Mouse (Mus musculus): ENCODE data around the gene Smc5. TPM values are rescaled to one million over a fixed set of nuclear protein-coding genes. Genes with fewer than 3 reads are reported as not detected.

Gene Smc5
- polyA plus RNA-seq, 1 experiment, result 25.2 TPM

DNA sequence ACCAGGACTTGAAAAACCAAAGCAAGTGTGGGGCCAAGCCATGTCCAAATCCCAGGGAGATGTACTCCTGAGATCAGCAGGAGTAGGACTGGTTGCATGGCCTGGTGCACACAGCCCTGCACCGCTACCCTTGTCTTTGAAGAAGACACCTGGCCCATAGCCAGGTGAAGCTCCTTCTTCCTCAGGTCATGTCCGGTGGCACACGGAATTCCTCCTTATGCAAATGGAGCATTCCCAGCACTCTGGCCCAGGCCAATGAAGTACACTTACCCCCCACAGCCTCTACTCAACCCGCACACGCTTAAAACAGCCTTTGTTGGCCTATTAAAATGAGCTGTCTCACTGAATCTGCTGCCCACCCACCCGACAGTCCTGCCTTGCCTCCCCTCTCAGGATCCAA is 82.2 kb downstream of the Smc5 start:
- no peaks in the 10 kb centered on the region; the same call in 1 of the 2 replicates for H3K4me1 ChIP-seq (ENCODE audit: control insufficient read depth, insufficient read depth, low read length)
- H3K27ac ChIP-seq (ENCODE audit: control insufficient read depth, insufficient read depth, low read depth, low read length), result no peak overlapping the region; the same call in 1 of the 2 replicates
- no peaks in the 10 kb centered on the region for H3K36me3 ChIP-seq (ENCODE audit: control insufficient read depth, insufficient read depth, low read length)
- no peaks in the 10 kb centered on the region for H3K27me3 ChIP-seq (ENCODE audit: control insufficient read depth, insufficient read depth, low read length)
- TF ChIP-seq POLR2A (IDR thresholded peaks at IDR 0.05; ENCODE audit: control insufficient read depth, low read depth, low read length) (no peak), CTCF (IDR thresholded peaks at IDR 0.05; ENCODE audit: control insufficient read depth, insufficient read depth, insufficient replicate concordance, low read depth, low read length) (no peak)
- H3K4me3 ChIP-seq (ENCODE audit: control insufficient read depth, low read depth, low read length), result no peak overlapping the region

DNA sequence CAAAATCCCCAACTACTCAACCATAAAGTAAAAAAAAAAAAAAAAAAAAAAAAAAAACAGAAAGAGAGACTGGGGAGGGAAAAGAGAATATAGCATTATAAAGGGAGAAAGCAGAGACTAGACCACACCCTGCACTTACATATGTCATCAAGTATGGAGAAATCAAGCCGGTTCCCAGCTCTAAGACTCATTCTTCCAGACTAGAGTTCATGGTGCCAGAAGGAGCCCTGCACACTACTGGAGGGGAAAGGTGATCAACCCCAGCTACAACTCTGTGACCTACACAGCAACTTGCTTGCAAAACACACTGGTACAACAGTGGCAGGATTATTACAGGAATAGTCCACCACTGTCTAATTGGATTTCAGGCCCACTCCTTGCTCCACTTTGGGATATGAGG is 84.0 kb downstream of the Smc5 start:
- no peak for TF ChIP-seq POLR2A (IDR thresholded peaks at IDR 0.05; ENCODE audit: control insufficient read depth, low read depth, low read length)
- TF ChIP-seq CTCF (IDR thresholded peaks at IDR 0.05; ENCODE audit: control insufficient read depth, insufficient read depth, insufficient replicate concordance, low read depth, low read length), result no peak
- Histone ChIP-seq H3K36me3 (ENCODE audit: control insufficient read depth, insufficient read depth, low read length) (no peaks in the 10 kb centered on the region), H3K4me1 (ENCODE audit: control insufficient read depth, insufficient read depth, low read length) (no peaks in the 10 kb centered on the region; the same call in 1 of the 2 replicates), H3K27ac (ENCODE audit: control insufficient read depth, insufficient read depth, low read depth, low read length) (no peak overlapping the region), H3K27me3 (ENCODE audit: control insufficient read depth, insufficient read depth, low read length) (no peaks in the 10 kb centered on the region), H3K4me3 (ENCODE audit: control insufficient read depth, low read depth, low read length) (no peak overlapping the region; the same call in 1 of the 2 replicates)

DNA sequence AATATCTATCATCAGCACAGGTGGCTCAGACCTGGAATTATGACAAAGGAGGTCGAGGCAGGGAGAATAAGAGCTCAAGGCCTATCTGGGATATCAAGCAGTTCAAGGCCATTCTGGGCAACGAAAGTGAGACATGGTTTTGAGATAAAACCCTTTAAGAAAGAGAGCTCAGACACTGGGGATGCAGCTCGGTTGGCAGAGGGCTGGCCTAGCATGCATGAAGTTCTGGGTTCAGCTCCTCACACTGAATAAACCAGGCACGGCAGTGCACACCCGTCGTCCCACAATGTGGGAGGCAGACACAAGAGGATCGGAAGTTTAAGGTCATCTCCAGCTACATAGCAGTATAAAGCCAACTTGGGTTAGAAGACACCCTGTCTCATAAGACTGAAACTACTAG is 84.7 kb downstream of the Smc5 start:
- H3K27me3 ChIP-seq (ENCODE audit: control insufficient read depth, insufficient read depth, low read length), result no peaks in the 10 kb centered on the region
- TF ChIP-seq CTCF (IDR thresholded peaks at IDR 0.05; ENCODE audit: control insufficient read depth, insufficient read depth, insufficient replicate concordance, low read depth, low read length) (no peak), POLR2A (IDR thresholded peaks at IDR 0.05; ENCODE audit: control insufficient read depth, low read depth, low read length) (no peak)
- no peaks in the 10 kb centered on the region for H3K36me3 ChIP-seq (ENCODE audit: control insufficient read depth, insufficient read depth, low read length)
- no peak overlapping the region for H3K27ac ChIP-seq (ENCODE audit: control insufficient read depth, insufficient read depth, low read depth, low read length)
- no peak overlapping the region for H3K4me3 ChIP-seq (ENCODE audit: control insufficient read depth, low read depth, low read length)
- no peaks in the 10 kb centered on the region; the same call in 1 of the 2 replicates for H3K4me1 ChIP-seq (ENCODE audit: control insufficient read depth, insufficient read depth, low read length)

GRCm38 (mm10) chr19:23187732-23188131 is 86.0 kb downstream of the Smc5 start:
- no peaks in the 10 kb centered on the region for H3K36me3 ChIP-seq (ENCODE audit: control insufficient read depth, insufficient read depth, low read length)
- no peak for TF ChIP-seq POLR2A (IDR thresholded peaks at IDR 0.05; ENCODE audit: control insufficient read depth, low read depth, low read length)
- no peak for TF ChIP-seq CTCF (IDR thresholded peaks at IDR 0.05; ENCODE audit: control insufficient read depth, insufficient read depth, insufficient replicate concordance, low read depth, low read length)
- no peak overlapping the region for H3K4me3 ChIP-seq (ENCODE audit: control insufficient read depth, low read depth, low read length)
- H3K4me1 ChIP-seq (ENCODE audit: control insufficient read depth, insufficient read depth, low read length), result no peaks in the 10 kb centered on the region; the same call in 1 of the 2 replicates
- no peaks in the 10 kb centered on the region for H3K27me3 ChIP-seq (ENCODE audit: control insufficient read depth, insufficient read depth, low read length)
- H3K27ac ChIP-seq (ENCODE audit: control insufficient read depth, insufficient read depth, low read depth, low read length), result no peak overlapping the region

GRCm38 (mm10) chr19:23184068-23184467 is 89.6 kb downstream of the Smc5 start:
- H3K4me1 ChIP-seq (ENCODE audit: control insufficient read depth, insufficient read depth, low read length), result no peaks in the 10 kb centered on the region

DNA sequence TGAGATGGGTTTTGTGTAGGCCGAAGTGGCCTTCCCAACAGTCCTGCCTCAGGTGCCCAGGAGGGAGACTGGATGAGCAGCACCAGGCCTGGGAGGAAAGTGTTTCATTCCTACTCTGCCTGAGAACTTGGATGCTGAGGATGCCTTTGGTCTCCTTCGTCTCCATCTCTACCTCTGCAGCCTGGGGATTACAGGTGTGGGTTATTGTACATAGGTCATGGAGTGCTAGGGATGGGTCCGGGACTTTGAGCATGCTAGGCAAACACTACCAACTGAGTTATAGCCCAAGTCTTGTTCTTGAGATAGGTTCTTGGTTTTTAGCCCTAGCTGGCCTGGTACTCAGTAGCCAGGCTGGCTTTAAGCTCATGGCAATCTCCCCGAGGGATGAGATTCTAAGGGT is 90.2 kb downstream of the Smc5 start:
- Histone ChIP-seq H3K4me1 (ENCODE audit: control insufficient read depth, insufficient read depth, low read length) (no peaks in the 10 kb centered on the region), H3K4me3 (ENCODE audit: control insufficient read depth, low read depth, low read length) (no peak overlapping the region), H3K27ac (ENCODE audit: control insufficient read depth, insufficient read depth, low read depth, low read length) (no peak overlapping the region), H3K27me3 (ENCODE audit: control insufficient read depth, insufficient read depth, low read length) (no peaks in the 10 kb centered on the region), H3K36me3 (ENCODE audit: control insufficient read depth, insufficient read depth, low read length) (no peaks in the 10 kb centered on the region)
- TF ChIP-seq POLR2A (IDR thresholded peaks at IDR 0.05; ENCODE audit: control insufficient read depth, low read depth, low read length) (no peak), CTCF (IDR thresholded peaks at IDR 0.05; ENCODE audit: control insufficient read depth, insufficient read depth, insufficient replicate concordance, low read depth, low read length) (no peak)

More at GRCm38 (mm10) chr19:23184068-23184467, 89.6 kb downstream of the Smc5 start:
- H3K27me3 ChIP-seq (ENCODE audit: control insufficient read depth, insufficient read depth, low read length), result no peaks in the 10 kb centered on the region
- H3K4me3 ChIP-seq (ENCODE audit: control insufficient read depth, low read depth, low read length), result no peak overlapping the region
- H3K36me3 ChIP-seq (ENCODE audit: control insufficient read depth, insufficient read depth, low read length), result no peaks in the 10 kb centered on the region
- TF ChIP-seq POLR2A (IDR thresholded peaks at IDR 0.05; ENCODE audit: control insufficient read depth, low read depth, low read length) (no peak), CTCF (IDR thresholded peaks at IDR 0.05; ENCODE audit: control insufficient read depth, insufficient read depth, insufficient replicate concordance, low read depth, low read length) (no peak)
- H3K27ac ChIP-seq (ENCODE audit: control insufficient read depth, insufficient read depth, low read depth, low read length), result no peak overlapping the region

DNA sequence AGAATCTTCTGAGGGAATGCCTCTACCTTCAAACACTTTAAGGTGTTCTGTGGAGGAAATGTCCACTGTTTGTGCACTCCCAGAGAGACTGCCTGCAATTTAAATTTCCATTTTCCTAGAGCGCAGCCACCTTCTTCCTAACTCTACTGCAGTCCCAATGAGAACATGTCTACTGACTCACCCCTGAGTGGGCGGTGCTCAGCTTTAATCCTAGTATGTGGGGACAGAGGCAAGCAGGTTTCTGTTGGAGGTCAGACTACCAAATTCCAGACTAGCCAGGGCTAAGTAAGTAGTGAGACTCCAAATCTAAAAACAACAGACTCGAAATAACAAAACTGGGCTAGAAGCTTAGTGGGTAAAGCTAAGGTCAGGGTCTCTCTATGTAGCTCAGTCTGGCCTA is 95.2 kb downstream of the Smc5 start:
- no peaks in the 10 kb centered on the region for H3K36me3 ChIP-seq (ENCODE audit: control insufficient read depth, insufficient read depth, low read length)
- no peaks in the 10 kb centered on the region for H3K4me1 ChIP-seq (ENCODE audit: control insufficient read depth, insufficient read depth, low read length)
- no peak overlapping the region for H3K27ac ChIP-seq (ENCODE audit: control insufficient read depth, insufficient read depth, low read depth, low read length)
- TF ChIP-seq CTCF (IDR thresholded peaks at IDR 0.05; ENCODE audit: control insufficient read depth, insufficient read depth, insufficient replicate concordance, low read depth, low read length), result no peak
- TF ChIP-seq POLR2A (IDR thresholded peaks at IDR 0.05; ENCODE audit: control insufficient read depth, low read depth, low read length), result no peak
- no peaks in the 10 kb centered on the region for H3K27me3 ChIP-seq (ENCODE audit: control insufficient read depth, insufficient read depth, low read length)
- no peak overlapping the region for H3K4me3 ChIP-seq (ENCODE audit: control insufficient read depth, low read depth, low read length)

GRCm38 (mm10) chr19:23175511-23175910 is 98.2 kb downstream of the Smc5 start:
- Histone ChIP-seq H3K27ac (ENCODE audit: control insufficient read depth, insufficient read depth, low read depth, low read length) (no peak overlapping the region), H3K27me3 (ENCODE audit: control insufficient read depth, insufficient read depth, low read length) (no peaks in the 10 kb centered on the region), H3K4me1 (ENCODE audit: control insufficient read depth, insufficient read depth, low read length) (no peaks in the 10 kb centered on the region), H3K4me3 (ENCODE audit: control insufficient read depth, low read depth, low read length) (no peak overlapping the region), H3K36me3 (ENCODE audit: control insufficient read depth, insufficient read depth, low read length) (no peaks in the 10 kb centered on the region)
- TF ChIP-seq POLR2A (IDR thresholded peaks at IDR 0.05; ENCODE audit: control insufficient read depth, low read depth, low read length) (no peak), CTCF (IDR thresholded peaks at IDR 0.05; ENCODE audit: control insufficient read depth, insufficient read depth, insufficient replicate concordance, low read depth, low read length) (no peak)

All from testis, adult 2 months (tissue).